Mouse (Mus musculus): Measurements from ENCODE around the gene Nfkbil1.

Nfkbil1 gene

GRCm38 (mm10) chr17:35185639-35186611, 49.7 kb downstream of the Nfkbil1 start:
- peak; percentile 56 for DNase-seq (ENCODE audit: extremely low spot score, low spot score)

DNA sequence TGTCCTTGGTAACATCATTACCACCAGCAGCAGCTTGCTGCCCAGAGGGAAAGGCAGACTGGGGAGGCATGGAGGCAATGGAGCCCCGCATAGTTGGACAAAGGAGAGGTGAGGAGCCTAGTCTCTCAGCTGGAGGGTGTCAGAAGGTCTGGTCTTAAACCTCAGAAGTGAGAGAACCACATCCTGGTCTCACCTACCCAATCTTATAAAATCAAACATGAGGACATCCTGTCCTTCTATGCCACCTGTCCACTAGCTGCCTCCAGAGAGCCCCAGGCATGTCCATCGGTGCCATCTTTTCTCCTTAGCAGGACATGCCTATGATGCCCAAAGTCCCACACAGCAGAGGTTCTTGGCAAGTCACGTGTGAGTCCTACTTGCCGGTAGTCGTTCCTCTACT, 55.5 kb downstream of the Nfkbil1 start:
- no peak for DNase-seq (ENCODE audit: extremely low spot score, low spot score)

- DNase-seq (ENCODE audit: extremely low spot score, low spot score) = peak; percentile 73
These were observed 57.1 kb downstream of the Nfkbil1 start for GRCm38 (mm10) chr17:35178528-35178927.

GRCm38 (mm10) chr17:35175968-35176367, 59.6 kb downstream of the Nfkbil1 start, which contains the start of gene Aif1:
Gene Aif1 (minus strand): TSS chr17:35176068.
- no peak for DNase-seq (ENCODE audit: extremely low spot score, low spot score)

DNA sequence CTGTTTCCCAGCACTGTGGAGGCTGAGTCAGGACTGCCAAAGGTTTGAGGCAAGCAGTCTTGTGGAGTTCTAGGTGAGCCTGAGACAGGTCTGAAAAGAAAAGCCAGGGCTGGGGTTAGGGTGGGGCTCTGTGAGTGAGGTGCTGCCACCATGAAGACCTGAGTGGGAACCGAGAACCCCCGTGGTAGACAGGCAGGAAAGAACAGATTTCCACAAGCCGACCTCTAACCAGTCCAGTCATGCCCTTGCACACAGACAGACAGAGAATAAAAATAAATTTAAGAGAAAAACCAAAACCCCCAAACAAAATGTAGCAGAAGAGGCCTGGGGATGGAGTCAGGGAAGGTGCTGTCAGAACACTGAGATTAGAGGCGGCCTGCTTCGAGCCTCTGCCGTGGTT, 60.2 kb downstream of the Nfkbil1 start:
- no peak for DNase-seq (ENCODE audit: extremely low spot score, low spot score)

GRCm38 (mm10) chr17:35174201-35174977, 61.2 kb downstream of the Nfkbil1 start:
- DNase-seq (ENCODE audit: extremely low spot score, low spot score) = no peak

- no peak for DNase-seq (ENCODE audit: extremely low spot score, low spot score)
These were observed 62.3 kb downstream of the Nfkbil1 start for GRCm38 (mm10) chr17:35173329-35173728.

- no peak for DNase-seq (ENCODE audit: extremely low spot score, low spot score)
These were observed 63.0 kb downstream of the Nfkbil1 start for GRCm38 (mm10) chr17:35172445-35173234.

Measured in neural tube, embryonic 10.5 days (tissue).